Mouse (Mus musculus): Measurements from ENCODE around the gene Chrdl2.

Gene Chrdl2

GRCm38 (mm10) chr7:99982256-99983242, 23.4 kb upstream of the Chrdl2 start:
- DNase-seq (ENCODE audit: low read depth), result no peak

- DNase-seq (ENCODE audit: low read depth), result peak; percentile 83
These were observed 17.2 kb upstream of the Chrdl2 start for GRCm38 (mm10) chr7:99988725-99989124.

GRCm38 (mm10) chr7:99989844-99990760, 15.9 kb upstream of the Chrdl2 start:
- no peak for DNase-seq (ENCODE audit: low read depth)

GRCm38 (mm10) chr7:99990990-99991707, 14.8 kb upstream of the Chrdl2 start:
- DNase-seq (ENCODE audit: low read depth), result no peak

GRCm38 (mm10) chr7:99993159-99993558, 12.8 kb upstream of the Chrdl2 start:
- no peak for DNase-seq (ENCODE audit: low read depth)

GRCm38 (mm10) chr7:99995186-99995585, 10.8 kb upstream of the Chrdl2 start:
- DNase-seq (ENCODE audit: low read depth), result no peak

- DNase-seq (ENCODE audit: low read depth), result no peak
These were observed 7.3 kb upstream of the Chrdl2 start for GRCm38 (mm10) chr7:99998668-99999067.

- DNase-seq (ENCODE audit: low read depth), result no peak
These were observed 2.2 kb upstream of the Chrdl2 start for GRCm38 (mm10) chr7:100003781-100004180.

- DNase-seq (ENCODE audit: low read depth), result no peak
These were observed 439 bp downstream of the Chrdl2 start for GRCm38 (mm10) chr7:100006411-100006810.

GRCm38 (mm10) chr7:100008765-100009164, 2.8 kb downstream of the Chrdl2 start:
- DNase-seq (ENCODE audit: low read depth), result no peak

GRCm38 (mm10) chr7:100009640-100010039, 3.7 kb downstream of the Chrdl2 start:
- DNase-seq (ENCODE audit: low read depth), result peak; percentile 71

GRCm38 (mm10) chr7:100010711-100011110, 4.7 kb downstream of the Chrdl2 start:
- no peak for DNase-seq (ENCODE audit: low read depth)

- DNase-seq (ENCODE audit: low read depth), result no peak
These were observed 6.1 kb downstream of the Chrdl2 start for GRCm38 (mm10) chr7:100012085-100012484.

- no peak for DNase-seq (ENCODE audit: low read depth)
These were observed 6.5 kb downstream of the Chrdl2 start for GRCm38 (mm10) chr7:100012515-100012914.

- DNase-seq (ENCODE audit: low read depth), result peak; percentile 10
These were observed 8.2 kb downstream of the Chrdl2 start for GRCm38 (mm10) chr7:100014123-100014600.

GRCm38 (mm10) chr7:100017056-100017455, 11.1 kb downstream of the Chrdl2 start:
- DNase-seq (ENCODE audit: low read depth), result no peak

- DNase-seq (ENCODE audit: low read depth), result no peak
These were observed 21.4 kb downstream of the Chrdl2 start for GRCm38 (mm10) chr7:100027353-100027752.

GRCm38 (mm10) chr7:100029307-100029706, 23.3 kb downstream of the Chrdl2 start:
- peak; percentile 56 for DNase-seq (ENCODE audit: low read depth)

- no peak for DNase-seq (ENCODE audit: low read depth)
These were observed 25.2 kb downstream of the Chrdl2 start for GRCm38 (mm10) chr7:100030996-100031749.

- peak; percentile 9 for DNase-seq (ENCODE audit: low read depth)
These were observed 27.7 kb downstream of the Chrdl2 start for GRCm38 (mm10) chr7:100033672-100034071.

All from NIH3T3 (cell line).